Mouse (Mus musculus) small intestine, adult 2 months (tissue): ENCODE measurements around the gene Meis1. TPM values are rescaled to one million over a fixed set of nuclear protein-coding genes. Genes with fewer than 3 reads are reported as not detected.

Experiments used
- H3K27ac ChIP-seq: fragments of 200-500 bp; 2 replicates; pipeline ENCODE4 v1.5.1; 2012; ENCODE audit warnings: low read depth, low read length, control low read depth, inconsistent platforms; ENCODE audit not compliant: insufficient read depth
- H3K27me3 ChIP-seq: fragments of 200-500 bp; 2 replicates; pipeline ENCODE4 v1.6.1; 2012; ENCODE audit warnings: mild to moderate bottlenecking, moderate library complexity, low read length, inconsistent platforms; ENCODE audit not compliant: control insufficient read depth, insufficient read depth
- H3K36me3 ChIP-seq: fragments of 200-500 bp; 2 replicates; pipeline ENCODE4 v1.6.1; 2012; ENCODE audit warnings: mild to moderate bottlenecking, low read length, control low read depth, inconsistent platforms; ENCODE audit not compliant: control insufficient read depth, insufficient read depth
- H3K4me1 ChIP-seq: fragments of 200-500 bp; 2 replicates; pipeline ENCODE4 v1.6.1; 2012; ENCODE audit warnings: low read length, inconsistent platforms, mixed read lengths; ENCODE audit not compliant: control insufficient read depth, insufficient read depth, insufficient read length
- H3K4me3 ChIP-seq: fragments of 200-500 bp; 2 replicates; pipeline ENCODE4 v1.5.1; 2012; ENCODE audit warnings: low read depth, mild to moderate bottlenecking, control low read depth, inconsistent platforms, low read length, moderate library complexity
- CTCF ChIP-seq: fragments of 200-500 bp; IDR thresholded peaks from 2 replicates; pipeline ENCODE4 v1.5.1; 2012; ENCODE audit warnings: low read depth, mild to moderate bottlenecking, control low read depth, inconsistent platforms, low read length, moderate library complexity, mixed read lengths; ENCODE audit not compliant: insufficient replicate concordance, insufficient read length; ENCODE audit errors: extremely low read depth
- POLR2A ChIP-seq: fragments of 200-500 bp; IDR thresholded peaks from 2 replicates; pipeline ENCODE4 v1.6.1; 2012; ENCODE audit warnings: low read depth, mild to moderate bottlenecking, control low read depth, inconsistent platforms, low read length, moderate library complexity
- WGBS: fragments of 180-500 bp; shearing (Covaris S2); methylation state at CpG from one replicate; pipeline ENCODE4 v1.1.7; 2018; 5-methylcytosine and 5-hydroxymethylcytosine counted together
- polyA plus RNA-seq: library from polyadenylated mRNA; depleted of rRNA; stranded (reverse); fragments of >200 nt; gene quantifications from 2 replicates; pipeline ENCODE4 v1.2.3, GENCODE M21; 2012

The Meis1 gene
- polyA plus RNA-seq, 1 experiment: 4.0 TPM

DNA sequence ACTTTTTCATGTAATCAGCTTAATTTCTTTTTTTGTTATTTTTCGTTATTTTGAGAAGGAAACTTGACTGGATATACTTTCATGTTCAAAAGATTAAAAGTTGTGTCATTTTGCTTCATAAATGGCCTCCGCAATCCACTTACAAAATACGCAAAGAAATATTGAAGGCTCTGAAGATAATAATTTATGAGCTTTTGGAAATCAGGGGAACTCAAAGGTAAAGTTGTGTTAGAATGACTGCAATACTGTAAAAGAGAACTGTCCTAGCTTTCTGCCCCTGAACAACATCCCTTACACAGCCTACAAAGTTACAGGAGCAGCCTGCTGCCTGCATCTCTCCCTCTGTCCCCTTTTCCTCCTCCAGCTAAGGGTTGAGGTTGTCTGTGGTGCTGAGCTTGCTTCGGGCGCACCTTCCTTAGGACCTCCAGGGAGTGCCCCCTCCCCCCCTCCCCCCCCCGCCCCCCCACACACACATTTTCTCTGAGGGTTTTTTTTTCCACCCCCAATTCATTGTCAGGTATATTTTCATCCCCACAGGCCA lies 149.3 kb downstream of the Meis1 start:
- Histone ChIP-seq H3K27me3 (peaks cover 20% of the 10 kb centered on the region), H3K36me3 (no peaks in the 10 kb centered on the region), H3K4me1 (no peaks in the 10 kb centered on the region), H3K4me3 (no peak overlapping the region), H3K27ac (no peak overlapping the region; the same call in 1 of the 2 replicates)
- TF ChIP-seq POLR2A: no peak
- TF ChIP-seq CTCF: no peak
- 54% methylated on average over 6 of the region's 6 CpGs for WGBS

DNA sequence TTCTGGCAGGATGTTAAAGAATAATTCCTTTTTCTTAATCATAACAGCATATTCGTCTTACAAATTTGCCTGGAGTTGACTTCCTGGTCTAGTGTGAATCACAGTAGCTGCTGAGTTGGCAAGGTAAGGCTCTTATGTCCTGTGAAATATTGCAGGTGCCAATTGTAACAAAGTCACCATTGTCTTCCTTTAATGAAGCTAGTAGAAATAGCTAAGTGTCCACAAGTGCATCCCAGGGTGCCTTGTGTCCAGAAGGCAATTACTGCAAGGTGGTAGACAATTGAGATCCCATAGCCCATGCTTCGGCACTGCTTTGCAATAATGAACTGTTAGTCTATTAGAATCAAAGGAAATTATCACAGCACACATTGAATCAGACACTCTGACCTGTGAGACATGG lies 151.1 kb downstream of the Meis1 start:
- Histone ChIP-seq H3K27ac (no peak overlapping the region), H3K4me1 (no peaks in the 10 kb centered on the region), H3K36me3 (no peaks in the 10 kb centered on the region), H3K4me3 (no peak overlapping the region), H3K27me3 (peaks cover 14% of the 10 kb centered on the region)
- 53% methylated on average over 2 of the region's 2 CpGs for WGBS
- TF ChIP-seq POLR2A (no peak), CTCF (no peak)

DNA sequence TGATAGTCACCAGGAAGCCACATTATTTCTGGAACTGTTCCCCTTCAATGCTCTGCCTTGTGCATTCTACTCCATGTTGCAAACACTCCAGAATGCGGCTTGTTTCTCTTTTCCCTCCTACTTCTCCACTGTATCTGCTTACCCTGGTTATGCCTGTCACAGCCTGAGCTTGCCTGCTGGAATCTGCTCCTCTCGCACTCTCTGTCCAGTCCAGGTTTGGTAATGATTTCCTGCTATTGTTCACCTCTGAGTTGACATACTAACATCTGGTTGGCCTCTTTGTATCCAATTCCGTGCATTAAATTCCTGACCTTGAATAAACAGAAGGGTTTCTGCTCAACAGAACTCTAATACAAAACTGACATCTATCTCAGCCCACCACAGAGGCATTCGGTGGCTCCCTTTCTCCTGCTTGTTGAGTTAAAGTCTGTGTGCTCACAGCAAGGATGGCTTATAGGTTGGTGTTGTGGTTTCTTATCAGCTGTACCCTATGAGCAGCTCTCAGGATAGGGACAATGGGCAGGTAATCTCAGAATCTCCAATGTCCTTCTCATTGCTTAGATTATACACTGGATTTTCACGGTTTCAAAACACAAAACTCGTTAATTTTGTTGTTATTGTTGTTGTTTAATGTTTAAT lies 152.5 kb downstream of the Meis1 start:
- no peak overlapping the region for H3K4me3 ChIP-seq
- H3K27ac ChIP-seq: no peak overlapping the region
- no peaks in the 10 kb centered on the region for H3K4me1 ChIP-seq
- TF ChIP-seq CTCF: no peak
- H3K27me3 ChIP-seq: peaks cover 8% of the 10 kb centered on the region
- WGBS: 63% methylated on average over 6 of the region's 6 CpGs
- H3K36me3 ChIP-seq: no peaks in the 10 kb centered on the region

DNA sequence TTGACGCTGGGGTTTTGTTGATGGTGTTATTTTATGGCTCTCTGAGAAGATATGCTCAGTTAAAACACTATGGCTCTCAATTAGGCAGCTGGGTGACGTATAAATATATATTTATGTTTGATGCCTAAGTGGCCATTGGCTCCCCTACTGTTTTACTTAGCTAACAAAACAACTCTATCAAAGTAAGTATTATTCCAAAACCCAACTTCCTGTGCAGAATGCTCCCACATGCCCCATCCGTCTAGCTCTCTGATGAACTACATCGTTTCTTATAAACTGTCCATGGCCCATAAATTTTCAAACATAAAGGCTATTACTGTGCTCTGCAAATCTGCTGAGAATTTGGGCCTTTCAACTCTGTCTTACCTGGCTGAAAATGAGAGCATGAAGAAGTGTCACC lies 168.0 kb downstream of the Meis1 start:
- no peaks in the 10 kb centered on the region for H3K36me3 ChIP-seq
- no peak overlapping the region for H3K4me3 ChIP-seq
- WGBS: 70% methylated on average over 4 of the region's 4 CpGs
- H3K27me3 ChIP-seq: no peaks in the 10 kb centered on the region
- H3K27ac ChIP-seq: no peak overlapping the region
- no peaks in the 10 kb centered on the region for H3K4me1 ChIP-seq
- TF ChIP-seq POLR2A (no peak), CTCF (no peak)

DNA sequence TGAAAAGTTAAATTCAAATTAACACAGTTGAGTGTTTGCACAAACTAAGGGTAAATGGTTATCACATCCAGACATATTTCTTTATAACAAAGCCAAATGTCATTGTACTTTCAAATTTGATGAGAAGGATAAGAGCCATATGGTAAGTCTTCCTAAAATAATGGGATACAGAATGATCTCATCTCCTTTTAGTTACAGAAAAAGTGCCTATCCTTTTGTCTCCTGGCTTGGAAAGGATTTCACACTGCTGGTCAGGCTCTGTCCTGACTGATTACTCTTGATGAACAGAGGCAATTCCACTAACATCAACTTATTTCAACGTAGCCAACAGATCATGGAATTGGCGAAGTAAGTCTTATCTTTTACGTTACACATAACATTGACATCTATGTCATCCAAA lies 171.1 kb downstream of the Meis1 start:
- Histone ChIP-seq H3K27me3 (no peaks in the 10 kb centered on the region; the same call in 1 of the 2 replicates), H3K27ac (no peak overlapping the region), H3K4me1 (no peaks in the 10 kb centered on the region), H3K36me3 (no peaks in the 10 kb centered on the region), H3K4me3 (no peak overlapping the region)
- TF ChIP-seq POLR2A (no peak), CTCF (no peak)
- 93% methylated on average over 3 of the region's 3 CpGs for WGBS

DNA sequence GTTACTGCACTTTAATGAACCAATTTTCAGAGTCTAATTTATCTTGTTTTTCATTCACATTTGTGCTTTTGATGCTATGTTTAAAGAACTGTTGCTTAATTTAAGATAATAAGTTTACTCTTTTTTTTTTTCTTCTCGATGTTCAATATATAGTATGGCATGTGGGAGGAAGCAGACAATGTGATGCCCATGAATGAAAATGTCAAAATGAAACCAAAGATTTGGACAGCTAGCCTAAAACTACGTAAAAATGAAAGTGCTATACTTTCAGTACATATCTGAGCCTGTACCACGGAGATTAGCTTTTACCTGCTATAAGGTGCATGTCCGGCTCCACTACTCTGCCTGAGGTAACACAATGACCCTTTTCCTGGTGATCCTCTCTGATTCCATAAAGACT lies 172.3 kb downstream of the Meis1 start:
- H3K27ac ChIP-seq: no peak overlapping the region
- H3K4me1 ChIP-seq: no peaks in the 10 kb centered on the region
- no peaks in the 10 kb centered on the region; the same call in 1 of the 2 replicates for H3K27me3 ChIP-seq
- no peak overlapping the region for H3K4me3 ChIP-seq
- WGBS: 82% methylated on average over 4 of the region's 4 CpGs
- TF ChIP-seq CTCF (no peak), POLR2A (no peak)
- H3K36me3 ChIP-seq: no peaks in the 10 kb centered on the region

DNA sequence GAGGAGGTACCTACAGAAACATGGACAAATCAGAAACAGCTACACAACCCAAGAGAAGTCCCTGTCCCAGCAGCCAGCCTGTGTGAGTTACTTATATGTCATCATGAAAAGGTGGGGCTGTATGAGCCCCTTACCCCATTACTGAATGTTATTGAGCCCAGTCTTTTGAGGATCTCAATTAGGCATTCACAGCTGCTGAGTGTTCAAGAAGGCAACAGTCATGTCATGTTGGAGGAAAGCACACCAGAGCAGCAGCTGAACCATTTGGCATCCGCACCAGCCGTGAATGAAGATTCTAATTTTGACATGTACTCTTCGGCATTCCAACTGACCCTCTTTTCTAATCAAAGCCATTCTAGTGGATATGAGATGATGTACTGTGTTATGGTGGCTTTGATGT lies 172.9 kb downstream of the Meis1 start:
- Histone ChIP-seq H3K27ac (no peak overlapping the region), H3K4me3 (no peak overlapping the region), H3K36me3 (no peaks in the 10 kb centered on the region), H3K4me1 (no peaks in the 10 kb centered on the region), H3K27me3 (no peaks in the 10 kb centered on the region; the same call in 1 of the 2 replicates)
- 90% methylated on average over 3 of the region's 3 CpGs for WGBS
- no peak for TF ChIP-seq CTCF
- no peak for TF ChIP-seq POLR2A
